Mouse (Mus musculus) heart, embryonic 13.5 days (tissue): ENCODE results near the gene Prdm16. TPM values are rescaled to one million over a fixed set of nuclear protein-coding genes. Genes with fewer than 3 reads are reported as not detected.

Experiments used
- ATAC-seq: fragments of 200-750 bp; cut with Nextera tagmentation; 2 replicates; pipeline ENCODE4 v1.8.0; 2017; ENCODE audit warnings: moderate TSS enrichment; ENCODE audit not compliant: insufficient number of reproducible peaks, low FRiP score, low TSS enrichment; ENCODE audit errors: extremely low read depth
- H3K27ac ChIP-seq: fragments of 300-500 bp; sonication (generic); replicated peaks from 2 replicates; pipeline ENCODE4 v1.5.1; 2015; ENCODE audit warnings: moderate library complexity, mild to moderate bottlenecking, inconsistent platforms
- H3K27me3 ChIP-seq: fragments of 300-500 bp; sonication (generic); replicated peaks from 2 replicates; pipeline ENCODE4 v1.6.1; 2015; ENCODE audit warnings: mild to moderate bottlenecking, inconsistent platforms
- H3K36me3 ChIP-seq: fragments of 300-500 bp; sonication (generic); 2 replicates; pipeline ENCODE4 v1.6.1; 2015; ENCODE audit warnings: mild to moderate bottlenecking, inconsistent platforms
- H3K4me1 ChIP-seq: fragments of 300-500 bp; sonication (generic); 2 replicates; pipeline ENCODE4 v1.6.1; 2015; ENCODE audit warnings: inconsistent platforms
- H3K4me2 ChIP-seq: fragments of 300-500 bp; sonication (generic); 2 replicates; pipeline ENCODE4 v1.6.1; 2015; ENCODE audit warnings: inconsistent platforms, mild to moderate bottlenecking, moderate library complexity
- H3K4me3 ChIP-seq: fragments of 300-500 bp; sonication (generic); 2 replicates; pipeline ENCODE4 v1.5.1; 2015; ENCODE audit warnings: moderate library complexity, mild to moderate bottlenecking, inconsistent platforms
- H3K9ac ChIP-seq: fragments of 300-500 bp; sonication (generic); 2 replicates; pipeline ENCODE4 v1.6.1; 2015; ENCODE audit warnings: inconsistent platforms, mild to moderate bottlenecking, moderate library complexity
- H3K9me3 ChIP-seq: fragments of 300-500 bp; sonication (generic); 2 replicates; pipeline ENCODE4 v1.6.1; 2016; ENCODE audit warnings: inconsistent platforms
- WGBS: fragments of 180-500 bp; shearing (Covaris S2); methylation state at CpG from one replicate; pipeline ENCODE4 v1.1.7; 2015; ENCODE audit warnings: mixed read lengths; 5-methylcytosine and 5-hydroxymethylcytosine counted together
- polyA plus RNA-seq: library from polyadenylated mRNA; unstranded; fragments of >200 nt; fragmentation: Nextera tagmentation; extraction: Ambion mirVana; gene quantifications from 2 replicates; pipeline ENCODE4 v1.2.1, GENCODE M21; 2015

Prdm16 gene
- polyA plus RNA-seq, 1 experiment from 2014 or later = 15.3 TPM

- no peak for ATAC-seq
- Histone ChIP-seq H3K9ac (0 out of 2 replicates have a peak overlapping the region, but pooled peaks have one; percentile 7), H3K4me2 (no peak overlapping the region), H3K27ac (no peak overlapping the region), H3K9me3 (no peaks in the 10 kb centered on the region), H3K36me3 (peaks cover 16% of the 10 kb centered on the region), H3K4me3 (no peak overlapping the region), H3K4me1 (peaks cover 49% of the 10 kb centered on the region), H3K27me3 (peaks cover 38% of the 10 kb centered on the region)
- 8% methylated on average over 16 of the region's 20 CpGs for WGBS
These were observed 308.2 kb downstream of the Prdm16 start for GRCm38 (mm10) chr4:154328431-154328830.

DNA sequence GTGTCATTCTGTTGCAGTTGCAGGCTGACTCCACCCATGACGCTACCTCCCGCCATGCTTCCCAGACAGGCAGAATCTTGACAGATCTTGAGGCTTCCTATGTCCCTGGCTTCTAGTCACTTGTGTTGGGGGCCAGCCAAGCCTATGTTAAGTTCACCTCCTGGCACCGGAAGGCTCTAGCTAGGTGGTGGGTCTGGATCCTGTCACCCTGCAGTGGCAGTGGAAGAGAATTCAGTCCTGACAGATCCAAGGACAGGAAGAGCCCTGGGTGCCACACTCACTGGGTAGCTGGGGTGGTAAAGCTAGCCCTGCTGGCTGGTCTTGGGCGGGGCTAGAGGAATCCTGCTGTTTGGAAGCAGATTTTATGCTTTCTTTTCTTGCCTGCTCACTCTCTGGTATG lies 311.3 kb downstream of the Prdm16 start:
- peak overlapping the region; percentile 44 for H3K27ac ChIP-seq
- no peak for ATAC-seq
- H3K36me3 ChIP-seq = peaks cover 27% of the 10 kb centered on the region
- H3K4me2 ChIP-seq = no peak overlapping the region
- peaks cover 38% of the 10 kb centered on the region for H3K27me3 ChIP-seq
- H3K9ac ChIP-seq = no peak overlapping the region
- peaks cover 29% of the 10 kb centered on the region for H3K4me1 ChIP-seq
- H3K9me3 ChIP-seq = no peaks in the 10 kb centered on the region
- WGBS = 31% methylated on average over 4 of the region's 4 CpGs
- no peak overlapping the region for H3K4me3 ChIP-seq

DNA sequence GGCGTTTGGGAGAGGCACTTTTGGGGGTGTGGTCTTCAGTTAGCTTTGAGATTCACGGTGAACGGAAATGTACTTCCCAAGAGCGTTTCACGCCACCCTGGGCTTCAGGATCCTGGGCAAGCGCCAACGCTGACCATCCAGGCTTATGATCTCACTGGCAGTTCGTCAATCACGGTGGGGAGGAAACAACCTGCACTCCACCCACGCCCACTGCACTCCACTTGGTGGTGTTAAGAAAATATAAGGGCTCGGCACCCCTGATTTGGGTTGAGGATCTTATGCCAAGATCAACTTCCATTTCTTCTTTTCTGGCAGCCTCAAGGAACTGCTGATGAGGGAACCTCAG lies 323.1 kb downstream of the Prdm16 start:
- Histone ChIP-seq H3K9ac (no peak overlapping the region), H3K9me3 (no peaks in the 10 kb centered on the region), H3K27ac (no peak overlapping the region), H3K4me2 (no peak overlapping the region), H3K4me1 (0 out of 2 replicates have a peak, but pooled peaks cover 2% of the 10 kb centered on the region), H3K36me3 (peaks cover 3% of the 10 kb centered on the region; the same call in 1 of the 2 replicates), H3K27me3 (no peaks in the 10 kb centered on the region), H3K4me3 (no peak overlapping the region)
- ATAC-seq = no peak
- 63% methylated on average over 11 of the region's 11 CpGs for WGBS

GRCm38 (mm10) chr4:154312935-154313621 lies 323.6 kb downstream of the Prdm16 start:
- 39% methylated on average over 4 of the region's 4 CpGs for WGBS
- Histone ChIP-seq H3K9me3 (0 out of 2 replicates have a peak, but pooled peaks cover under 1% of the 10 kb centered on the region), H3K36me3 (no peaks in the 10 kb centered on the region), H3K4me3 (no peak overlapping the region), H3K4me2 (no peak overlapping the region), H3K4me1 (0 out of 2 replicates have a peak, but pooled peaks cover 2% of the 10 kb centered on the region), H3K9ac (no peak overlapping the region), H3K27ac (no peak overlapping the region; the same call in 1 of the 2 replicates), H3K27me3 (no peaks in the 10 kb centered on the region)
- ATAC-seq = no peak

GRCm38 (mm10) chr4:154312143-154312812 lies 324.4 kb downstream of the Prdm16 start:
- WGBS = 76% methylated on average over 2 of the region's 2 CpGs
- Histone ChIP-seq H3K4me3 (no peak overlapping the region), H3K9ac (no peak overlapping the region), H3K36me3 (no peaks in the 10 kb centered on the region), H3K4me2 (no peak overlapping the region), H3K4me1 (0 out of 2 replicates have a peak, but pooled peaks cover 2% of the 10 kb centered on the region), H3K9me3 (0 out of 2 replicates have a peak, but pooled peaks cover 8% of the 10 kb centered on the region), H3K27me3 (no peaks in the 10 kb centered on the region), H3K27ac (no peak overlapping the region; the same call in 1 of the 2 replicates)
- no peak for ATAC-seq

- Histone ChIP-seq H3K4me3 (no peak overlapping the region), H3K27ac (no peak overlapping the region), H3K4me1 (0 out of 2 replicates have a peak, but pooled peaks cover 2% of the 10 kb centered on the region), H3K27me3 (no peaks in the 10 kb centered on the region), H3K9ac (no peak overlapping the region), H3K4me2 (no peak overlapping the region), H3K9me3 (0 out of 2 replicates have a peak, but pooled peaks cover 13% of the 10 kb centered on the region), H3K36me3 (no peaks in the 10 kb centered on the region)
- no peak for ATAC-seq
- 61% methylated on average over 9 of the region's 9 CpGs for WGBS
These were observed 326.0 kb downstream of the Prdm16 start for GRCm38 (mm10) chr4:154310576-154311262.

GRCm38 (mm10) chr4:154309131-154309530 lies 327.5 kb downstream of the Prdm16 start:
- Histone ChIP-seq H3K4me2 (no peak overlapping the region), H3K27me3 (no peaks in the 10 kb centered on the region), H3K36me3 (no peaks in the 10 kb centered on the region), H3K27ac (no peak overlapping the region), H3K4me3 (no peak overlapping the region), H3K4me1 (0 out of 2 replicates have a peak, but pooled peaks cover 2% of the 10 kb centered on the region), H3K9me3 (0 out of 2 replicates have a peak, but pooled peaks cover 13% of the 10 kb centered on the region), H3K9ac (no peak overlapping the region)
- WGBS = 77% methylated on average over 2 of the region's 2 CpGs
- ATAC-seq = no peak

GRCm38 (mm10) chr4:154301466-154301881 lies 335.2 kb downstream of the Prdm16 start, which contains the start of gene Arhgef16:
Gene Arhgef16, minus strand, starts transcription at chr4:154301676.
- H3K27ac ChIP-seq = no peak within 1 kb of the TSS
- ATAC-seq = no peak
- H3K4me2 ChIP-seq = no peak within 1 kb of the TSS
- H3K27me3 ChIP-seq = peaks cover 53% of the 10 kb centered on the region
- H3K9me3 ChIP-seq = 0 out of 2 replicates have a peak, but pooled peaks cover 4% of the 10 kb centered on the region
- H3K36me3 ChIP-seq = no peaks in the 10 kb centered on the region
- H3K4me1 ChIP-seq = peaks cover 17% of the 10 kb centered on the region
- no peak within 1 kb of the TSS for H3K4me3 ChIP-seq
- 18% methylated on average over 7 of the region's 7 CpGs for WGBS
- H3K9ac ChIP-seq = peak within 1 kb of the TSS; percentile 50; the same call in 1 of the 2 replicates

- peak overlapping the region; percentile 73 for H3K9ac ChIP-seq
- H3K4me1 ChIP-seq = peaks cover 17% of the 10 kb centered on the region
- H3K9me3 ChIP-seq = no peaks in the 10 kb centered on the region
- under 1% methylated on average over 65 of the region's 66 CpGs for WGBS
- peak overlapping the region; percentile 56 for H3K4me3 ChIP-seq
- peak overlapping the region; percentile 85 for H3K4me2 ChIP-seq
- H3K27ac ChIP-seq = no peak overlapping the region
- peaks cover 53% of the 10 kb centered on the region for H3K27me3 ChIP-seq
- 0 out of 2 replicates have a peak, but pooled peaks have one; percentile 35 for ATAC-seq
- H3K36me3 ChIP-seq = no peaks in the 10 kb centered on the region
These were observed 337.0 kb downstream of the Prdm16 start for GRCm38 (mm10) chr4:154299541-154300271.

- H3K4me3 ChIP-seq = no peak overlapping the region
- 25% methylated on average over 9 of the region's 9 CpGs for WGBS
- H3K27ac ChIP-seq = no peak overlapping the region
- no peaks in the 10 kb centered on the region for H3K36me3 ChIP-seq
- ATAC-seq = no peak
- peak overlapping the region; percentile 11; the same call in 1 of the 2 replicates for H3K4me2 ChIP-seq
- H3K9me3 ChIP-seq = no peaks in the 10 kb centered on the region
- H3K27me3 ChIP-seq = peaks cover 49% of the 10 kb centered on the region
- peaks cover 37% of the 10 kb centered on the region for H3K4me1 ChIP-seq
- 0 out of 2 replicates have a peak overlapping the region, but pooled peaks have one; percentile 33 for H3K9ac ChIP-seq
These were observed 338.9 kb downstream of the Prdm16 start for GRCm38 (mm10) chr4:154297761-154298160.
